Mouse (Mus musculus) ES-E14 (cell line): ENCODE data around the gene Rims3.

ENCODE experiments used
- CHD2 ChIP-seq: IDR thresholded peaks from 2 replicates; pipeline ENCODE4 v1.6.1; 2014; ENCODE audit warnings: mild to moderate bottlenecking, low read depth, low read length, inconsistent platforms
- ZC3H11A ChIP-seq: IDR thresholded peaks from 2 replicates; pipeline ENCODE4 v1.6.1; 2012; ENCODE audit warnings: low read depth, mild to moderate bottlenecking, inconsistent platforms, low read length, borderline replicate concordance
- ZNF384 ChIP-seq: IDR thresholded peaks from 2 replicates; pipeline ENCODE4 v1.6.1; 2012; ENCODE audit warnings: low read depth, low read length, inconsistent platforms

DNA sequence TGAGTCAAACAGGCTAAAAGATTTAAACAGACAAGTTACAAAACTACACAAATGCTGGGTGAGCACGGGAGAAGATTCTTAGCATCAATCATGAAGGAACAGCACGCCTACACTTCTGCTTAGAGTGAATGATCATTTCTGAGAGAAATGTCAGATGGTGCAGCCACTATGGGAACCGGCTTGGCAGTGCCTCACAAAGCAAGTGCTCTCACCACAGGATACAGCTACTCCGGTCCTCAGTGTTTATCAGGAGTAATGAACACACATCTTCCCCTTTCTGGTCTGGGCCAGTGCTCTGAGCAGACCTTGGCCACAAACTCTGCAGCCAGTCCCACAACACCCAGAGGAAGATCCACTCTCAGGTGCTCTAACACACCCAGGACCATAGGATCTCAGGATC lies 49.9 kb downstream of the Rims3 start:
- TF ChIP-seq CHD2 (no peak), ZNF384 (no peak), ZC3H11A (no peak)
